Mouse (Mus musculus): ENCODE results near the gene Nuak1.

DNA sequence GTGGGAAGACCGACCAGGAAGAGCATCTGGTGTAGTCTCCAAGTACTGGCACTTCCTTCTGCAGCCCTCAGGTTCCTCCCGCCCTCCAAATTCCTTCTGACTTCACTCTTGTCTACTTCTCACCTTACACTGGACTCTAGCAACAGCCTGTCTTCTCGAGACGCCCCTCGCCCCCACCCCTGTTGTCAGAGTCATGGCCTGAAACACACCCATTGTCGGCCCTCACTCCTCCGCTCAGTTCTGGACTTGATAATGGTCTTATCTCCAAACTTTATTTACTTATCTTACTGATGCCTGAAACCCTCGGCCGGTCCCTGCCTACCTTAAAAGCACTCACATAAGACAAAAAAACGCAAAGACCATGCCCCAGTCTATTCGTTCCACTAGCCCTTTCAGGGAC, 1.4 kb upstream of the Nuak1 start:
- TF ChIP-seq CTCF (IDR thresholded peaks at IDR 0.05; ENCODE audit: low read depth) (no peak), EP300 (IDR thresholded peaks at IDR 0.05; ENCODE audit: low read depth) (no peak)
